Mouse (Mus musculus): Measurements from ENCODE around the gene Hif1an. TPM values are rescaled to one million over a fixed set of nuclear protein-coding genes. Genes with fewer than 3 reads are reported as not detected.

Hif1an gene
- total RNA-seq (2023), result 10 to 100 TPM; 58.6 to 61.6 TPM

DNA sequence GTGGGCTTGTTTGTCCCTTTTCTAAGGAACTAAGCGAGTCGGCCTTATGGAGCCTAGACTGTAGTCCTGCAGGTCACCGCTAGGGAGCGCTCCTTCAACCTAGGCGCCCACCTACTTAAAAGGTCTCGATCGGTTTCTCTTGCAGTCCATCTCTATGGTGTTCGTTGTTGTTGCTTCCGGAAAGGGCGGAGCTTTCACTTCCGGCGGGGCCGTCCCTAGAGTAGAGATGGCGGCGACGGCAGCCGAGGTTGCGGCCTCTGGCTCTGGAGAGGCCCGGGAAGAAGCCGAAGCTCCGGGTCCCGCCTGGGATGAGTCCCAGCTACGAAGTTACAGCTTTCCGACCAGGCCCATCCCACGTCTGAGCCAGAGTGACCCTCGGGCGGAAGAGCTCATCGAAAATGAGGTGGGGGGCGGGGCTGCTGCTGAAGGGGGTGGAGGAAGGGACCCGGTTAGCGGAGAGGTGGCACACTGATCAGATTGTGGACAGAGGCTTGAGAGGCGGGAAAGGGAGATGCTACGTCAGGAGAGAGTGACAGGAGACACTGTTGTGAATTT lies at the start of gene Hif1an:
Hif1an (plus strand) TSS at position 199 of the 555 bp plus-strand sequence.

DNA sequence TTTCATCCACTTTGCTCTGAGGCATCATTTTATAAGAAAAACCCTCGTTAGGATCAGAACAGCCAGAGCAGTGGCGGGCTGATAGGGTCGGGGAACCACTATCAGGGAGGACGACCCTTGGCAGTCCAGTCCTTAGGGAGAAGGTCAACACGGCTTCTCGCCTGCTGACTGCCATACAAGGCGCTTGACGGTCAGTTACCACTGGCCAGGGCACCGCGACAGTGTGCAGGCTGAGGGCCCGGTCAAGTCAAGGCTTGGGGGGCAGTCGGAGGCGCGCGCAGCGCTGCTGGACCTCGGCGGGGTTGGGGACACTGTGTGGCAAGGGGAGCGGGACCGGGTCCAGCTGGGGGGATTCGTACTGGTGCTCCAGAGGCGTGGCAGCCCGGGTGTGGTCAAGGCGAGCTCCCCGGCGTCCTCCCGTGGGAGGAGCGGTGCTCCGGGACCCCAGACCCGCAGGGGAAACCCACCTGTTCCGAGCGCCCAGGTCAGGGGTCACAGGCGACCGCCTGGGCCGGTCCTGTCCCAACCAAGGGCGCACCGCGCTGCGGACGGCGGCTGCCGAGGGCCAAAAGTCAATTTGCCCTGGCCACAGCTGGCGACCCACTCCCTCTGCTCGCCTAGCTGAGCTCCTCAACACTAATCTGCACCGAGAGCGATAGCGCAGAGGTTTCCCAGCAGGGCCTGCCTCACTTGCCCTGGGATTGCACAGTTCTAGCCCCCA lies 17.2 kb upstream of the Hif1an start, which contains the start of gene Sec31b:
Sec31b (minus strand) TSS at position 544 of the 721 bp plus-strand sequence.

GRCm38 (mm10) chr19:44552731-44553130 lies 9.9 kb upstream of the Hif1an start, which contains the start of gene Gm20538:
TSS of gene Gm20538 (minus strand) at chr19:44552831.

DNA sequence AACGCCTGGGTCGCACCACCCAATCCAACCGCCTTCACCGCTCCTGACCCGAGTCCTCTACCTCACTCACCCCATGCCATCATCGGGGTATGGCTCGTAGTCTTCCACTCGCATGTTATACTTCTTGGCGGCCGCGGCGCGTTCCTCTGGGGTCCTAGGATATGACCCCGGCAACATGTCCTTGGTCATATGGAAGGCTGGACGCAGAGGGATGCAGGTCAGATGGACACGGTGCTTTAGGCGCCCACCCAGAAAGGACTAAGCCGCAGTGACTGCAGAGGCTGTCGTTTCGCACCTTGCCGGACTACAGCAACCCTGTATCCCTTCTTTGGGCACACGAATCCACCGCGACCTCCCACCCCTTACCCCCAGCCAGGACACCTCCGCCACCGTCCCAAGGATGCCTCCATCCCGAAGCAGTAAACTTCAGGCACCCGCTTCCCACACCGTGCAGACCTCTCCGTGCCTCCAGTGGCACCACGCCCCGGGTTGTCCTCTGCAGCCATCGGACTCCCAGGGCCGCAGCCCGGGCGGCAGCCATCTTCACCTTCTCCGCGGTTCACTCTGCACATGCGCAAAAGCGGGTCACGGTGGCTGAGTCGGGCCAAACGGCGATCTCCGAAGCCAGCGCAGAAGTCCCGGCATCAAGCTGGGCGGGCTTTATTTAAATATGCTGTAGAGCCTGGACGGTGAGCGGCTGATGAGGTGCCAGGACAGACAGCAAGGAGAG lies 7.6 kb upstream of the Hif1an start, which contains the start of gene Ndufb8:
Ndufb8 (minus strand) TSS at position 580 of the 730 bp plus-strand sequence.

Other genes with a start within 250 kb of the Hif1an start
- 1 to 10 TPM; 1.1 to 1.7 TPM for gene Scd4, start 229.8 kb upstream of the Hif1an start, total RNA-seq (2023)
- gene Scd1, start 155.0 kb upstream of the Hif1an start, total RNA-seq (2023), result 1,000 to 10,000 TPM in 1 of 2 experiments, 100 to 1,000 TPM in 1; 906 to 1,054 TPM
- gene Wnt8b, start 69.4 kb upstream of the Hif1an start, total RNA-seq (2023), result not detected
- gene Sec31b, start 17.0 kb upstream of the Hif1an start, total RNA-seq (2023), result 1 to 10 TPM; 2.0 to 2.4 TPM
- not detected for gene Gm20538, start 10.0 kb upstream of the Hif1an start, total RNA-seq (2023)
- 100 to 1,000 TPM; 100 to 106 TPM for gene Ndufb8, start 7.4 kb upstream of the Hif1an start, total RNA-seq (2023)
- gene Pax2, start 193.2 kb downstream of the Hif1an start, total RNA-seq (2023), result not detected

All from B cell, adult 67 days (primary cell).